Mouse (Mus musculus): ENCODE measurements around the gene Nsl1. TPM values are rescaled to one million over a fixed set of nuclear protein-coding genes. Genes with fewer than 3 reads are reported as not detected.

Nsl1 gene
- polyA plus RNA-seq, 1 experiment, result 35.6 TPM

- TF ChIP-seq CTCF (IDR thresholded peaks at IDR 0.05; ENCODE audit: low read depth, low read length) (no peak), POLR2A (IDR thresholded peaks at IDR 0.05; ENCODE audit: insufficient read depth, low read length) (no peak), EP300 (IDR thresholded peaks at IDR 0.05; ENCODE audit: insufficient read depth, low read depth, low read length) (no peak)
- Histone ChIP-seq H3K9me3 (replicated peaks; ENCODE audit: control insufficient read depth, insufficient read depth, low read length, poor library complexity, severe bottlenecking) (no peaks in the 10 kb centered on the region), H3K4me3 (ENCODE audit: low read depth, low read length) (no peak overlapping the region), H3K27me3 (ENCODE audit: control insufficient read depth, insufficient read depth, low read length, poor library complexity, severe bottlenecking) (no peaks in the 10 kb centered on the region), H3K4me1 (ENCODE audit: control insufficient read depth, insufficient read depth, low read length) (no peaks in the 10 kb centered on the region), H3K9ac (ENCODE audit: low read depth, poor library complexity, severe bottlenecking) (no peak overlapping the region), H3K36me3 (ENCODE audit: control insufficient read depth, insufficient read depth, low read length, poor library complexity, severe bottlenecking) (no peaks in the 10 kb centered on the region), H3K27ac (ENCODE audit: insufficient read depth, low read length) (no peak overlapping the region)
These were observed 27.2 kb upstream of the Nsl1 start for GRCm38 (mm10) chr1:191035649-191036048.

DNA sequence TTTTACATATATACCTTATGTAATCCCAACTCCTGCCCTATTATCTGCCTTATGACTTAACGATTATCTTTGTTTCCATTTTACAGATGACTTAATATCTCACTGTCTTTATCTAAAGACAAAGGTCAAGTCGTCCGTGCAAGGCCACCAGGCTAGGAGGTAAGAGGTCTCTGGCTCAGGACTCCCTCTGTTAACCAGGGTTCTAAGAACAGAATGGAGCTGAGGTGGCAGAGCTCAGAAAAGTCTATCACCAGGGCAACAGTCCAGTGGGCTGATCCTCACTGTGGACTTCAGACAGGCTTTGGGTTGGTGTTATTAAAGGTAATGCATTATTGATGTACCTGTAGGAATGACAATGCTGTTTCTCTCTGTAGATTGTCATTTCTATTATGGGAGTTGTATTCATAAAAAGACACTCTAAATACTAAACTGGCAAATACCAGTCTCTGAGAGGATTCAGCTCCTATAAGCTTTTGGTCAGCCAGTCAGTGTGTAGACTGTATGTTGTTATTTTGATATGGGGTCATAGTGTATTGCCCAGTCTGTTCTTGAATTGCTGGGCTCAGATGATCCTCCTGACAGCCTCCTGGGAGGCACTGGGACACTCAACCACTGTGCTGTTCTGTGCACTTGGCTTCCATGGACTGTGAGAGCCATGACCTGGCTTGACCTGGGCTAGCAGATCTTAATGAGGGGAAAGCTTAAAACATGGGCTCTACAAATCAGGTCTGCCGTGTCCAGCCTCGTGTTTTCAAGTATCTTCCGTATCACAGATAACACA, 26.1 kb upstream of the Nsl1 start, which contains the start of gene Spata45:
Spata45 (plus strand) TSS at position 86 of the 781 bp plus-strand sequence.
- H3K27me3 ChIP-seq (ENCODE audit: control insufficient read depth, insufficient read depth, low read length, poor library complexity, severe bottlenecking), result no peaks in the 10 kb centered on the region
- H3K27ac ChIP-seq (ENCODE audit: insufficient read depth, low read length), result no peak within 1 kb of the TSS
- H3K9me3 ChIP-seq (replicated peaks; ENCODE audit: control insufficient read depth, insufficient read depth, low read length, poor library complexity, severe bottlenecking), result no peaks in the 10 kb centered on the region
- no peak within 1 kb of the TSS for H3K4me3 ChIP-seq (ENCODE audit: low read depth, low read length)
- no peaks in the 10 kb centered on the region for H3K36me3 ChIP-seq (ENCODE audit: control insufficient read depth, insufficient read depth, low read length, poor library complexity, severe bottlenecking)
- no peak within 1 kb of the TSS for H3K9ac ChIP-seq (ENCODE audit: low read depth, poor library complexity, severe bottlenecking)
- TF ChIP-seq CTCF (IDR thresholded peaks at IDR 0.05; ENCODE audit: low read depth, low read length) (no peak), EP300 (IDR thresholded peaks at IDR 0.05; ENCODE audit: insufficient read depth, low read depth, low read length) (no peak), POLR2A (IDR thresholded peaks at IDR 0.05; ENCODE audit: insufficient read depth, low read length) (no peak)
- H3K4me1 ChIP-seq (ENCODE audit: control insufficient read depth, insufficient read depth, low read length), result no peaks in the 10 kb centered on the region

DNA sequence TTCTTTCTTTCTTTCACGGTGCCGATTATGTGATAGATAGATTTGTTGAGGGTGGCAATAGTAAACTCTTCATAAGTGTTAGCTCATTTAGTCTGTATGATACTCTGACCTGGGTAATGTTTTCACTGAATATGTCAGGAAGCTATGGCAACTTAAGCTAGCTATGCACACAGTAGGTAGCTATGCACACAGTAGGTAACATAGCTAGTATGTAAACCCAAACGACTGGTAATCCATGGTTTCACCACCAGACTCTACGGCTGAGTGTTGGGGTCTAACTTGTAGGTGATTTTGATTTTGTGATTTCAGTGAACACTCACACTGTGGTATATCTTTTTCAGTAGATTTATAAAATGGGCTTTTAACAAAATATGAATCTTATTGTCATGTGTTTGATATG, 24.8 kb upstream of the Nsl1 start:
- Histone ChIP-seq H3K27me3 (ENCODE audit: control insufficient read depth, insufficient read depth, low read length, poor library complexity, severe bottlenecking) (no peaks in the 10 kb centered on the region), H3K9ac (ENCODE audit: low read depth, poor library complexity, severe bottlenecking) (no peak overlapping the region), H3K4me3 (ENCODE audit: low read depth, low read length) (no peak overlapping the region), H3K9me3 (replicated peaks; ENCODE audit: control insufficient read depth, insufficient read depth, low read length, poor library complexity, severe bottlenecking) (no peaks in the 10 kb centered on the region), H3K27ac (ENCODE audit: insufficient read depth, low read length) (no peak overlapping the region), H3K4me1 (ENCODE audit: control insufficient read depth, insufficient read depth, low read length) (no peaks in the 10 kb centered on the region), H3K36me3 (ENCODE audit: control insufficient read depth, insufficient read depth, low read length, poor library complexity, severe bottlenecking) (no peaks in the 10 kb centered on the region)
- TF ChIP-seq POLR2A (IDR thresholded peaks at IDR 0.05; ENCODE audit: insufficient read depth, low read length) (no peak), CTCF (IDR thresholded peaks at IDR 0.05; ENCODE audit: low read depth, low read length) (no peak), EP300 (IDR thresholded peaks at IDR 0.05; ENCODE audit: insufficient read depth, low read depth, low read length) (no peak)

GRCm38 (mm10) chr1:191041352-191041751, 21.5 kb upstream of the Nsl1 start:
- H3K4me1 ChIP-seq (ENCODE audit: control insufficient read depth, insufficient read depth, low read length), result no peaks in the 10 kb centered on the region
- H3K4me3 ChIP-seq (ENCODE audit: low read depth, low read length), result no peak overlapping the region
- H3K27me3 ChIP-seq (ENCODE audit: control insufficient read depth, insufficient read depth, low read length, poor library complexity, severe bottlenecking), result no peaks in the 10 kb centered on the region
- no peak for TF ChIP-seq EP300 (IDR thresholded peaks at IDR 0.05; ENCODE audit: insufficient read depth, low read depth, low read length)
- no peak for TF ChIP-seq CTCF (IDR thresholded peaks at IDR 0.05; ENCODE audit: low read depth, low read length)
- no peak for TF ChIP-seq POLR2A (IDR thresholded peaks at IDR 0.05; ENCODE audit: insufficient read depth, low read length)
- no peak overlapping the region for H3K9ac ChIP-seq (ENCODE audit: low read depth, poor library complexity, severe bottlenecking)
- H3K9me3 ChIP-seq (replicated peaks; ENCODE audit: control insufficient read depth, insufficient read depth, low read length, poor library complexity, severe bottlenecking), result no peaks in the 10 kb centered on the region
- no peaks in the 10 kb centered on the region for H3K36me3 ChIP-seq (ENCODE audit: control insufficient read depth, insufficient read depth, low read length, poor library complexity, severe bottlenecking)
- H3K27ac ChIP-seq (ENCODE audit: insufficient read depth, low read length), result no peak overlapping the region

- no peak overlapping the region for H3K4me3 ChIP-seq (ENCODE audit: low read depth, low read length)
- no peaks in the 10 kb centered on the region for H3K36me3 ChIP-seq (ENCODE audit: control insufficient read depth, insufficient read depth, low read length, poor library complexity, severe bottlenecking)
- TF ChIP-seq POLR2A (IDR thresholded peaks at IDR 0.05; ENCODE audit: insufficient read depth, low read length) (no peak), EP300 (IDR thresholded peaks at IDR 0.05; ENCODE audit: insufficient read depth, low read depth, low read length) (no peak), CTCF (IDR thresholded peaks at IDR 0.05; ENCODE audit: low read depth, low read length) (no peak)
- no peaks in the 10 kb centered on the region for H3K27me3 ChIP-seq (ENCODE audit: control insufficient read depth, insufficient read depth, low read length, poor library complexity, severe bottlenecking)
- H3K27ac ChIP-seq (ENCODE audit: insufficient read depth, low read length), result no peak overlapping the region
- H3K4me1 ChIP-seq (ENCODE audit: control insufficient read depth, insufficient read depth, low read length), result no peaks in the 10 kb centered on the region
- no peak overlapping the region for H3K9ac ChIP-seq (ENCODE audit: low read depth, poor library complexity, severe bottlenecking)
- no peaks in the 10 kb centered on the region for H3K9me3 ChIP-seq (replicated peaks; ENCODE audit: control insufficient read depth, insufficient read depth, low read length, poor library complexity, severe bottlenecking)
These were observed 20.7 kb upstream of the Nsl1 start for GRCm38 (mm10) chr1:191042106-191042505.

DNA sequence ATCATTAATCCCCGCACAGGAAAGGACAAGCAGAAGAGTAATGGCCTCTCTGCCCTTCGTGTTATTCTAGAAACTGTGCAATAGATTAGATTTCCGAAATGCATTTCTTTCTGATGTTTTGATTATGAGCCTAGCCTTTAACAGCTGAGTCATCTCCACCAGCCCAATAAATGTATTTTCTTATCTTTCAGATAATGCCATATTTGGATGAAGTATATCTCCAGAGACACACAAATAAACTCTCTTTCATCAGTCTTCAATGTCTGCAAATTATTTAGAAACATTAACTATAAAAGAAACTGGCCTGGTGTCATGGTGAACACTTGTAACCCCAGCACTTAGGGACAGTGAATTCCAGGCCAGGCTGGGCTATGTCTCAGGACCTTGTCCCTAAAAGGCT, 20.1 kb upstream of the Nsl1 start:
- H3K36me3 ChIP-seq (ENCODE audit: control insufficient read depth, insufficient read depth, low read length, poor library complexity, severe bottlenecking), result no peaks in the 10 kb centered on the region
- H3K27me3 ChIP-seq (ENCODE audit: control insufficient read depth, insufficient read depth, low read length, poor library complexity, severe bottlenecking), result no peaks in the 10 kb centered on the region
- H3K9ac ChIP-seq (ENCODE audit: low read depth, poor library complexity, severe bottlenecking), result no peak overlapping the region
- no peaks in the 10 kb centered on the region for H3K9me3 ChIP-seq (replicated peaks; ENCODE audit: control insufficient read depth, insufficient read depth, low read length, poor library complexity, severe bottlenecking)
- no peak overlapping the region for H3K4me3 ChIP-seq (ENCODE audit: low read depth, low read length)
- H3K27ac ChIP-seq (ENCODE audit: insufficient read depth, low read length), result no peak overlapping the region
- TF ChIP-seq CTCF (IDR thresholded peaks at IDR 0.05; ENCODE audit: low read depth, low read length) (no peak), EP300 (IDR thresholded peaks at IDR 0.05; ENCODE audit: insufficient read depth, low read depth, low read length) (no peak), POLR2A (IDR thresholded peaks at IDR 0.05; ENCODE audit: insufficient read depth, low read length) (no peak)
- no peaks in the 10 kb centered on the region for H3K4me1 ChIP-seq (ENCODE audit: control insufficient read depth, insufficient read depth, low read length)
